Mouse (Mus musculus) MEL (cell line): Measurements from ENCODE around the gene Ucp1. TPM values are rescaled to one million over a fixed set of nuclear protein-coding genes. Genes with fewer than 3 reads are reported as not detected.

Source experiments
- DNase-seq: peaks from one replicate; pipeline ENCODE4 v3.0.0; 2011; ENCODE audit warnings: low read depth, low spot score
- H3K27ac ChIP-seq: 2 replicates; pipeline ENCODE4 v1.5.1; 2012; ENCODE audit warnings: low read depth, mild to moderate bottlenecking, control low read depth, low read length, moderate library complexity; ENCODE audit not compliant: control insufficient read depth
- H3K27me3 ChIP-seq, 2 experiments: fragments of 150-350 bp in 1 of 2; sonication (generic) in 1 of 2; 2 replicates each; pipeline ENCODE4 v1.6.1; 2012; ENCODE audit warnings: low read length in 2 of 2, mild to moderate bottlenecking in 2 of 2, improper control_type of control experiment in 1 of 2, moderate library complexity in 1 of 2; ENCODE audit not compliant: insufficient read depth in 2 of 2, control insufficient read depth in 1 of 2
- H3K36me3 ChIP-seq, 2 experiments: 2 replicates each; pipeline ENCODE4 v1.6.1; 2012 to 2014; ENCODE audit warnings: low read length in 2 of 2, improper control_type of control experiment in 1 of 2, inconsistent platforms in 1 of 2, mild to moderate bottlenecking in 1 of 2; ENCODE audit not compliant: insufficient read depth in 2 of 2, control insufficient read depth in 1 of 2
- H3K4me1 ChIP-seq, 2 experiments: fragments of 150-350 bp in 1 of 2; sonication (generic) in 1 of 2; 2 replicates each; pipeline ENCODE4 v1.6.1; 2012; ENCODE audit warnings: low read length in 2 of 2, improper control_type of control experiment in 1 of 2, mild to moderate bottlenecking in 1 of 2; ENCODE audit not compliant: insufficient read depth in 2 of 2, control insufficient read depth in 1 of 2
- H3K4me3 ChIP-seq, 2 experiments: fragments of 150-350 bp in 1 of 2; sonication (generic) in 1 of 2; 2 replicates each; pipeline ENCODE4 v1.5.1; 2012; ENCODE audit warnings: low read depth in 2 of 2, low read length in 2 of 2, mild to moderate bottlenecking in 2 of 2, moderate library complexity in 2 of 2, control low read depth in 1 of 2, improper control_type of control experiment in 1 of 2; ENCODE audit not compliant: control insufficient read depth in 1 of 2, insufficient read depth in 1 of 2
- H3K79me2 ChIP-seq: 2 replicates; pipeline ENCODE4 v1.6.1; 2012; ENCODE audit warnings: mild to moderate bottlenecking, low read length, moderate library complexity; ENCODE audit not compliant: control insufficient read depth, poor library complexity, insufficient read depth
- H3K9ac ChIP-seq: 2 replicates; pipeline ENCODE4 v1.6.1; 2012; ENCODE audit warnings: low read depth, mild to moderate bottlenecking, control low read depth, low read length, moderate library complexity; ENCODE audit not compliant: control insufficient read depth, poor library complexity, severe bottlenecking
- H3K9me3 ChIP-seq: fragments of 150-350 bp; sonication (generic); replicated peaks from 2 replicates; pipeline ENCODE4 v1.6.1; 2012; ENCODE audit warnings: mild to moderate bottlenecking, low read length, improper control_type of control experiment, moderate library complexity; ENCODE audit not compliant: insufficient read depth
- BHLHE40 ChIP-seq: IDR thresholded peaks from 2 replicates; pipeline ENCODE4 v1.6.1; 2012; ENCODE audit warnings: low read depth, mild to moderate bottlenecking, inconsistent platforms, low read length, improper control_type of control experiment, borderline replicate concordance
- CHD1 ChIP-seq: IDR thresholded peaks from 2 replicates; pipeline ENCODE4 v1.6.1; 2012; ENCODE audit warnings: low read depth, mild to moderate bottlenecking, inconsistent platforms, low read length, improper control_type of control experiment
- E2F4 ChIP-seq: IDR thresholded peaks from 2 replicates; pipeline ENCODE4 v1.6.1; 2011; ENCODE audit warnings: low read depth, low read length, improper control_type of control experiment, borderline replicate concordance
- EP300 ChIP-seq, 2 experiments: IDR thresholded peaks; 2 replicates each; pipeline ENCODE4 v1.6.1; 2011; ENCODE audit warnings: improper control_type of control experiment in 2 of 2, low read length in 2 of 2, low read depth in 1 of 2, mild to moderate bottlenecking in 1 of 2
- GABPA ChIP-seq: IDR thresholded peaks from 2 replicates; pipeline ENCODE4 v1.6.1; 2012; ENCODE audit warnings: low read depth, mild to moderate bottlenecking, inconsistent platforms, low read length, improper control_type of control experiment, moderate library complexity
- KAT2A ChIP-seq: conservative IDR thresholded peaks from 2 replicates; pipeline ENCODE4 v1.6.1; 2012; ENCODE audit warnings: low read depth, low read length, improper control_type of control experiment, inconsistent platforms
- MAX ChIP-seq: IDR thresholded peaks from 2 replicates; pipeline ENCODE4 v1.6.1; 2011; ENCODE audit warnings: low read length, improper control_type of control experiment
- MEF2A ChIP-seq: IDR thresholded peaks from 2 replicates; pipeline ENCODE4 v1.6.1; 2014; ENCODE audit warnings: low read depth, mild to moderate bottlenecking, inconsistent platforms, low read length, improper control_type of control experiment; ENCODE audit not compliant: poor library complexity, insufficient replicate concordance, severe bottlenecking; ENCODE audit errors: extremely low read depth
- MYC ChIP-seq: IDR thresholded peaks from 2 replicates; pipeline ENCODE4 v1.6.1; 2011; ENCODE audit warnings: low read depth, mild to moderate bottlenecking, low read length, improper control_type of control experiment, moderate library complexity
- RAD21 ChIP-seq: IDR thresholded peaks from 2 replicates; pipeline ENCODE4 v1.6.1; 2011; ENCODE audit warnings: mild to moderate bottlenecking, low read depth, low read length, improper control_type of control experiment
- SMC3 ChIP-seq: IDR thresholded peaks from 2 replicates; pipeline ENCODE4 v1.6.1; 2011; ENCODE audit warnings: low read depth, low read length, improper control_type of control experiment
- TAL1 ChIP-seq: IDR thresholded peaks from 2 replicates; pipeline ENCODE4 v1.6.1; 2012; ENCODE audit warnings: mild to moderate bottlenecking, inconsistent platforms, low read length, moderate library complexity, mixed read lengths
- TBP ChIP-seq: IDR thresholded peaks from 2 replicates; pipeline ENCODE4 v1.8.0; 2011; ENCODE audit warnings: low read depth, low read length, improper control_type of control experiment
- TCF12 ChIP-seq: IDR thresholded peaks from 2 replicates; pipeline ENCODE4 v1.6.1; 2014; ENCODE audit warnings: low read depth, mild to moderate bottlenecking, inconsistent platforms, low read length, improper control_type of control experiment, moderate library complexity
- USF1 ChIP-seq: IDR thresholded peaks from 2 replicates; pipeline ENCODE4 v1.6.1; 2014; ENCODE audit warnings: low read depth, mild to moderate bottlenecking, inconsistent platforms, low read length, improper control_type of control experiment, moderate library complexity
- USF2 ChIP-seq, 2 experiments: IDR thresholded peaks; 2 replicates each; pipeline ENCODE4 v1.6.1; 2011 to 2012; ENCODE audit warnings: improper control_type of control experiment in 2 of 2, low read length in 2 of 2, borderline replicate concordance in 1 of 2, inconsistent platforms in 1 of 2, low read depth in 1 of 2, mild to moderate bottlenecking in 1 of 2; ENCODE audit not compliant: insufficient read depth in 1 of 2
- ZKSCAN1 ChIP-seq: IDR thresholded peaks from 2 replicates; pipeline ENCODE4 v1.6.1; 2012; ENCODE audit warnings: low read depth, mild to moderate bottlenecking, inconsistent platforms, low read length, improper control_type of control experiment, moderate library complexity
- ZMIZ1 ChIP-seq: IDR thresholded peaks from 2 replicates; pipeline ENCODE4 v1.6.1; 2012; ENCODE audit warnings: low read depth, mild to moderate bottlenecking, inconsistent platforms, low read length, improper control_type of control experiment, moderate library complexity
- polyA plus RNA-seq, 2 experiments: library from polyadenylated mRNA; stranded (reverse) in 1 of 2; unstranded in 1 of 2; fragments of >175 nt in 1 of 2; fragments of >200 nt in 1 of 2; gene quantifications; 2 replicates each; pipeline versions ENCODE4 v1.2.1 to v1.2.4; 2012; ENCODE audit warnings: low replicate concordance in 2 of 2, low read depth in 1 of 2; ENCODE audit not compliant: insufficient read length in 2 of 2, insufficient read depth in 1 of 2, missing spikeins in 1 of 2
- total RNA-seq: library from RNA; depleted of rRNA; stranded (reverse); fragments of 300-350 nt; gene quantifications from 2 replicates; pipeline ENCODE4 v1.2.3, GENCODE M21; 2012

Gene Ucp1
- total and polyA plus RNA-seq, 3 experiments, result not detected

GRCm38 (mm10) chr8:83250858-83251257, 39.3 kb upstream of the Ucp1 start:
- no peak overlapping the region for H3K4me3 ChIP-seq
- H3K4me1 ChIP-seq, result no peaks in the 10 kb centered on the region
- H3K36me3 ChIP-seq, result no peaks in the 10 kb centered on the region

GRCm38 (mm10) chr8:83251362-83252246, 38.5 kb upstream of the Ucp1 start:
- Histone ChIP-seq H3K79me2 (no peaks in the 10 kb centered on the region), H3K36me3 (no peaks in the 10 kb centered on the region), H3K4me3 (no peak overlapping the region), H3K27me3 (no peaks in the 10 kb centered on the region), H3K27ac (no peak overlapping the region), H3K9ac (no peak overlapping the region), H3K4me1 (no peaks in the 10 kb centered on the region), H3K9me3 (no peaks in the 10 kb centered on the region)
- no peak for TF ChIP-seq GABPA
- no peak for TF ChIP-seq MEF2A
- TF ChIP-seq SMC3, result no peak
- no peak for TF ChIP-seq RAD21
- no peak for TF ChIP-seq MYC
- TF ChIP-seq CHD1, result no peak
- no peak for TF ChIP-seq TAL1
- TF ChIP-seq TCF12, result no peak
- TF ChIP-seq BHLHE40, result no peak
- TF ChIP-seq ZKSCAN1, result no peak
- TF ChIP-seq MAX, result no peak
- TF ChIP-seq EP300 (IDR thresholded peaks at IDR 0.05; ENCODE audit: low read depth in 1 of 2, low read length in 2 of 2), result no peak
- no peak for TF ChIP-seq USF1
- no peak for TF ChIP-seq TBP
- TF ChIP-seq KAT2A, result no peak
- TF ChIP-seq E2F4, result no peak
- no peak for TF ChIP-seq USF2 (IDR thresholded peaks at IDR 0.05; ENCODE audit: borderline replicate concordance in 1 of 2, insufficient read depth in 1 of 2, low read depth in 1 of 2, low read length in 2 of 2)
- DNase-seq, result no peak

More at GRCm38 (mm10) chr8:83250858-83251257, 39.3 kb upstream of the Ucp1 start:
- Histone ChIP-seq H3K9me3 (no peaks in the 10 kb centered on the region), H3K27me3 (no peaks in the 10 kb centered on the region), H3K9ac (no peak overlapping the region), H3K27ac (no peak overlapping the region), H3K79me2 (no peaks in the 10 kb centered on the region)
- DNase-seq, result no peak
- TF ChIP-seq MAX (no peak), BHLHE40 (no peak), ZMIZ1 (no peak)
